Mouse (Mus musculus): ENCODE measurements around the gene Cabp1. TPM values are rescaled to one million over a fixed set of nuclear protein-coding genes. Genes with fewer than 3 reads are reported as not detected.

Cabp1 gene
- polyA plus RNA-seq (2016; fragmentation: Nextera tagmentation; extraction: Ambion mirVana) = 1.1 and 1.3 TPM in 2 replicates

GRCm38 (mm10) chr5:115193669-115194625 is at the start of gene Cabp1:
TSS of gene Cabp1 (minus strand) at chr5:115194381.
- Histone ChIP-seq H3K36me3 (no peaks in the 10 kb centered on the region), H3K9me3 (no peaks in the 10 kb centered on the region), H3K4me3 (replicated peaks) (peak within 1 kb of the TSS; percentile 69), H3K9ac (replicated peaks) (peak within 1 kb of the TSS; percentile 67), H3K27ac (no peak within 1 kb of the TSS), H3K4me2 (peak within 1 kb of the TSS; percentile 100), H3K27me3 (peaks cover 56% of the 10 kb centered on the region), H3K4me1 (replicated peaks) (peaks cover 29% of the 10 kb centered on the region)
- under 1% methylated on average over 107 of the region's 116 CpGs for WGBS
- ATAC-seq (ENCODE audit: insufficient number of reproducible peaks, insufficient read depth, low FRiP score, low TSS enrichment, low read depth) = peak; percentile 50; the same call in 1 of the 2 replicates

GRCm38 (mm10) chr5:115240191-115240590 is 46.0 kb upstream of the Cabp1 start:
- no peak for ATAC-seq (ENCODE audit: insufficient number of reproducible peaks, insufficient read depth, low FRiP score, low TSS enrichment, low read depth)
- Histone ChIP-seq H3K27me3 (peaks cover 3% of the 10 kb centered on the region), H3K9me3 (no peaks in the 10 kb centered on the region), H3K4me1 (replicated peaks) (peaks cover 14% of the 10 kb centered on the region), H3K4me2 (no peak overlapping the region), H3K36me3 (peaks cover 56% of the 10 kb centered on the region), H3K27ac (no peak overlapping the region), H3K9ac (replicated peaks) (no peak overlapping the region), H3K4me3 (replicated peaks) (no peak overlapping the region)
- 86% methylated on average over 11 of the region's 11 CpGs for WGBS

GRCm38 (mm10) chr5:115238729-115239195 is 44.6 kb upstream of the Cabp1 start:
- Histone ChIP-seq H3K9ac (replicated peaks) (peak overlapping the region; percentile 75; the same call in 1 of the 2 replicates), H3K4me2 (peak overlapping the region; percentile 78), H3K4me3 (replicated peaks) (peak overlapping the region; percentile 92), H3K27me3 (peaks cover 12% of the 10 kb centered on the region), H3K36me3 (peaks cover 42% of the 10 kb centered on the region), H3K4me1 (replicated peaks) (peaks cover 20% of the 10 kb centered on the region), H3K27ac (no peak overlapping the region), H3K9me3 (no peaks in the 10 kb centered on the region)
- WGBS = 5% methylated on average over 11 of the region's 11 CpGs
- no peak for ATAC-seq (ENCODE audit: insufficient number of reproducible peaks, insufficient read depth, low FRiP score, low TSS enrichment, low read depth)

GRCm38 (mm10) chr5:115237803-115238728 is 43.9 kb upstream of the Cabp1 start:
- peak overlapping the region; percentile 75 for H3K9ac ChIP-seq (replicated peaks)
- peaks cover 12% of the 10 kb centered on the region for H3K27me3 ChIP-seq
- H3K27ac ChIP-seq = peak overlapping the region; percentile 68
- H3K9me3 ChIP-seq = no peaks in the 10 kb centered on the region
- H3K4me3 ChIP-seq (replicated peaks) = peak overlapping the region; percentile 92
- H3K36me3 ChIP-seq = peaks cover 35% of the 10 kb centered on the region
- peak; percentile 63 for ATAC-seq (ENCODE audit: insufficient number of reproducible peaks, insufficient read depth, low FRiP score, low TSS enrichment, low read depth)
- WGBS = under 1% methylated on average over 88 of the region's 88 CpGs
- peak overlapping the region; percentile 78 for H3K4me2 ChIP-seq
- peaks cover 20% of the 10 kb centered on the region for H3K4me1 ChIP-seq (replicated peaks)

GRCm38 (mm10) chr5:115235786-115236263 is 41.6 kb upstream of the Cabp1 start, which contains the start of gene Pop5:
TSS of gene Pop5 (plus strand) at chr5:115235836.
- peaks cover 20% of the 10 kb centered on the region for H3K27me3 ChIP-seq
- peaks cover 13% of the 10 kb centered on the region for H3K36me3 ChIP-seq
- no peaks in the 10 kb centered on the region for H3K9me3 ChIP-seq
- 0 out of 2 replicates have a peak within 1 kb of the TSS, but pooled peaks have one; percentile 41 for H3K27ac ChIP-seq
- H3K4me3 ChIP-seq (replicated peaks) = peak within 1 kb of the TSS; percentile 56
- peaks cover 28% of the 10 kb centered on the region for H3K4me1 ChIP-seq (replicated peaks)
- peak within 1 kb of the TSS; percentile 61 for H3K9ac ChIP-seq (replicated peaks)
- 1% methylated on average over 21 of the region's 21 CpGs for WGBS
- peak; percentile 34; the same call in 1 of the 2 replicates for ATAC-seq (ENCODE audit: insufficient number of reproducible peaks, insufficient read depth, low FRiP score, low TSS enrichment, low read depth)
- H3K4me2 ChIP-seq = peak within 1 kb of the TSS; percentile 89

- Histone ChIP-seq H3K9ac (replicated peaks) (peak overlapping the region; percentile 61), H3K4me2 (peak overlapping the region; percentile 89), H3K27ac (0 out of 2 replicates have a peak overlapping the region, but pooled peaks have one; percentile 41), H3K4me1 (replicated peaks) (peaks cover 28% of the 10 kb centered on the region), H3K4me3 (replicated peaks) (peak overlapping the region; percentile 56), H3K27me3 (peaks cover 21% of the 10 kb centered on the region), H3K36me3 (peaks cover 8% of the 10 kb centered on the region), H3K9me3 (no peaks in the 10 kb centered on the region)
- 0 out of 2 replicates have a peak, but pooled peaks have one; percentile 1 for ATAC-seq (ENCODE audit: insufficient number of reproducible peaks, insufficient read depth, low FRiP score, low TSS enrichment, low read depth)
- 1% methylated on average over 45 of the region's 45 CpGs for WGBS
Measured at GRCm38 (mm10) chr5:115235323-115235771, 41.2 kb upstream of the Cabp1 start.

- 47% methylated on average over 6 of the region's 6 CpGs for WGBS
- peak overlapping the region; percentile 89; the same call in 1 of the 2 replicates for H3K4me2 ChIP-seq
- peaks cover 28% of the 10 kb centered on the region for H3K4me1 ChIP-seq (replicated peaks)
- no peak overlapping the region for H3K9ac ChIP-seq (replicated peaks)
- H3K9me3 ChIP-seq = no peaks in the 10 kb centered on the region
- H3K4me3 ChIP-seq (replicated peaks) = 0 out of 2 replicates have a peak overlapping the region, but pooled peaks have one; percentile 56
- no peak for ATAC-seq (ENCODE audit: insufficient number of reproducible peaks, insufficient read depth, low FRiP score, low TSS enrichment, low read depth)
- no peak overlapping the region for H3K27ac ChIP-seq
- no peaks in the 10 kb centered on the region for H3K36me3 ChIP-seq
- peaks cover 21% of the 10 kb centered on the region for H3K27me3 ChIP-seq
Measured at GRCm38 (mm10) chr5:115234519-115234918, 40.3 kb upstream of the Cabp1 start.

- no peak for ATAC-seq (ENCODE audit: insufficient number of reproducible peaks, insufficient read depth, low FRiP score, low TSS enrichment, low read depth)
- 92% methylated on average over 14 of the region's 14 CpGs for WGBS
Measured at GRCm38 (mm10) chr5:115233031-115233780, 39.0 kb upstream of the Cabp1 start.

GRCm38 (mm10) chr5:115232516-115232915 is 38.3 kb upstream of the Cabp1 start:
- H3K9me3 ChIP-seq = no peaks in the 10 kb centered on the region
- no peak for ATAC-seq (ENCODE audit: insufficient number of reproducible peaks, insufficient read depth, low FRiP score, low TSS enrichment, low read depth)
- H3K36me3 ChIP-seq = no peaks in the 10 kb centered on the region
- H3K4me2 ChIP-seq = no peak overlapping the region
- H3K27me3 ChIP-seq = peaks cover 21% of the 10 kb centered on the region
- H3K4me1 ChIP-seq (replicated peaks) = peaks cover 20% of the 10 kb centered on the region
- H3K27ac ChIP-seq = no peak overlapping the region
- 32% methylated on average over 6 of the region's 6 CpGs for WGBS
- no peak overlapping the region for H3K9ac ChIP-seq (replicated peaks)
- no peak overlapping the region for H3K4me3 ChIP-seq (replicated peaks)

More at GRCm38 (mm10) chr5:115233031-115233780, 39.0 kb upstream of the Cabp1 start:
- peaks cover 21% of the 10 kb centered on the region for H3K27me3 ChIP-seq
- peaks cover 20% of the 10 kb centered on the region for H3K4me1 ChIP-seq (replicated peaks)
- H3K4me2 ChIP-seq = no peak overlapping the region
- H3K36me3 ChIP-seq = no peaks in the 10 kb centered on the region
- no peak overlapping the region for H3K4me3 ChIP-seq (replicated peaks)
- no peak overlapping the region for H3K27ac ChIP-seq
- no peak overlapping the region for H3K9ac ChIP-seq (replicated peaks)
- no peaks in the 10 kb centered on the region for H3K9me3 ChIP-seq

Data from limb, embryonic 12.5 days (tissue).